Mouse (Mus musculus) adrenal gland (tissue): ENCODE data around the gene Gpsm3.

Experiments used
- intact Hi-C: fragments of 180-260 bp; cut with DNase I; formaldehyde crosslinking; loops from one replicate; pipeline ENCODE4 v1.15.1; 2025

Gpsm3 gene

DNA sequence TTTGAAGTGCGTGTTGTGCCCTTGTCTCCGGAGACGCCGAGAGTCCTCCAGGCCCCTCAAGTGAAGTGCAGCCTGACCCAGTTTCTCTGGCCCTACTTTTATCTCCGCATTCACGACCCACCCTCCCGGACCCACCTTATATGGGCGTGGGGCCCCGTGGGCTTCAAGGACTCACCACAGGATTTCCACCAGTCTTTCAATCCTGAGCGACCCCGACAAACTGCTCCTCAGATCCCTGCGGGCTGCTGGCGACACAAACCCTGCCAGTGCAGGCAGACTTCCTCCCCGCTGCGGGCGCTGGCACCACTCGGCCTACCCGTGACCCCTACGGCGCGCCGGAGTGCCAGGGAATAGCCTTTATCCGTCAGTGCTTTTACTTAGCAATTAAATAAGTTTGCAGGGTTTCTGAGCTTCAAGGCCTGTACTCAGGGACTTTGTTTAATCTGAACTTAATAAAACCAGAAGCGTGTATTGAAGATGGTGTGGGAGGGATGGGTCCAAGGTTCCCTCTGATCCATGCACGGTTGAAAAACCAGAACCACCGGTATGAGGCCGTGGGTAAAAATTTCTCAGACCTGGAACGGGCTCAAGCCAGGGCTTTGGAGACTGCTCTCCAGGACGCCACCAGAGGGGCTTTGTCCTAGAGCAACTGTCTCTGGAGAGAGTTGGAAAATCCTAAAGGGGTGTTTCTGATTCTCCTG lies 38.5 kb downstream of the Gpsm3 start, which contains the start of gene Ppt2:
Ppt2 (minus strand) TSS at position 568 of the 701 bp plus-strand sequence.
- intact Hi-C loops: no loop called here

GRCm38 (mm10) chr17:34628644-34628967 lies 39.0 kb downstream of the Gpsm3 start:
- intact Hi-C loops: no loop called here

- intact Hi-C loops: no loop called here
Measured at GRCm38 (mm10) chr17:34629221-34629751, 39.7 kb downstream of the Gpsm3 start, which contains the start of gene Prrt1. TSS of gene Prrt1 (plus strand) at chr17:34629533.

- intact Hi-C loops: no loop called here
Measured at GRCm38 (mm10) chr17:34629796-34630603, 40.4 kb downstream of the Gpsm3 start.

DNA sequence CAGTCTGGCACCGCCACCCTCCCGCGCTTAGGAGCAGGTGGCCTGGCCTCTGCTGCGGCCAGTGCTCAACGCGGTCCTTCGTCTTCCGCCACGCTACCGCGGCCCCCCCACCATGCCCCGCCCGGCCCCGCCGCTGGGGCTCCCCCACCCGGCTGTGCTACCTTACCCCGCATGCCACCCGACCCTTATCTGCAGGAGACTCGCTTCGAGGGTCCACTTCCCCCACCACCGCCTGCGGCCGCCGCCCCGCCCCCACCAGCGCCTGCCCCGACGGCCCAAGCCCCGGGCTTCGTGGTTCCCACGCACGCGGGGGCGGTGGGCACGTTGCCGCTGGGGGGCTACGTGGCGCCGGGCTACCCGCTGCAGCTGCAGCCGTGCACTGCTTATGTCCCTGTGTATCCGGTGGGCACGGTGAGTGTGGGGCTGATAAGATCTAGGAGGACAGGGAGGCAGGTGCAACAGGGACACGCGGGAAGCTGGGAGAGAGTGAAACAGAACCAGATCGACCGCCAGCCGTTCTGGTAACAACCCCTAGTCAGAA lies 41.2 kb downstream of the Gpsm3 start:
- intact Hi-C loops: no loop called here

- intact Hi-C loops: no loop called here
Measured at GRCm38 (mm10) chr17:34631647-34632046, 42.0 kb downstream of the Gpsm3 start.

DNA sequence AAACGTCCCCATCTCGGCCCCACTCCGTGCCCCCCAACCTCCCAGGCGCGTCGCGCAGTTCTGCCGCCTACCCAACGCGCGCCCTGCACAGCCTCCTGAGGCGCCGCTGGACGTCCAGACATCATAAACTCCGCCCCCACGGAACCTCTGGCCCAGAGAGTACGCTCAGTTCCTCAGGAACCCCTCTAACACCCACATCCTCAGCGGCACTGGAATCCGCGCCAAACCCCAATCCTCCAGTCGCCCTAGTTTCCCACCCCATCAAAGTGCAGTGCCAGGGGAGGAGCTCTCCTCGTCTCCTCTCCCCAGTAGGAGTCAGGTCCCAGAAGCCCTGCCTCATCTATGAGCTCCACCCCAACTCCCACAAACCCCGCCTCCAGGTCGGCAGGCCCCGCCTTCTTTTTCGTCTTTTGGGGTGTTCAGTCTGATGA lies 42.7 kb downstream of the Gpsm3 start:
- intact Hi-C loops: no loop called here

DNA sequence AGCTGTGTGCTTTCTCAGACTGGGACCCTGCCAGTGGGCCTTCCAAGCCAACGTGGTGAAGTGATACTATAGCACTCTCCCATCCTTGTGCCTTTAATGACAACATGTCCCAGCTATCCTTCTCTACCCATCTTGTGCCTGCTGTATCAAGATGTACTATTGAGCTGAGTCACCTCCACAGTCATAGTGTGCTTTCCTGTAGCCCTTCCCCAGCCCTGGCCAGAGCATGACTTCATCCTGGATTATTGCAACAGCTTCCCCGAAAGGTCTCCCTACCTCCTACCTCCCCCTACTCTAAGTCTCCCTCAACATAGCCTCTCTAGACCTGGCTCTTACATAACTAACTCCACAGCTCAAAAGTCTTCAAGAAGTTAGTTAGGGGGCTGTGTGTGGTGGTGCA lies 46.1 kb downstream of the Gpsm3 start:
- intact Hi-C loops: no loop called here

GRCm38 (mm10) chr17:34637459-34637858 lies 47.9 kb downstream of the Gpsm3 start:
- intact Hi-C loops: no loop called here

DNA sequence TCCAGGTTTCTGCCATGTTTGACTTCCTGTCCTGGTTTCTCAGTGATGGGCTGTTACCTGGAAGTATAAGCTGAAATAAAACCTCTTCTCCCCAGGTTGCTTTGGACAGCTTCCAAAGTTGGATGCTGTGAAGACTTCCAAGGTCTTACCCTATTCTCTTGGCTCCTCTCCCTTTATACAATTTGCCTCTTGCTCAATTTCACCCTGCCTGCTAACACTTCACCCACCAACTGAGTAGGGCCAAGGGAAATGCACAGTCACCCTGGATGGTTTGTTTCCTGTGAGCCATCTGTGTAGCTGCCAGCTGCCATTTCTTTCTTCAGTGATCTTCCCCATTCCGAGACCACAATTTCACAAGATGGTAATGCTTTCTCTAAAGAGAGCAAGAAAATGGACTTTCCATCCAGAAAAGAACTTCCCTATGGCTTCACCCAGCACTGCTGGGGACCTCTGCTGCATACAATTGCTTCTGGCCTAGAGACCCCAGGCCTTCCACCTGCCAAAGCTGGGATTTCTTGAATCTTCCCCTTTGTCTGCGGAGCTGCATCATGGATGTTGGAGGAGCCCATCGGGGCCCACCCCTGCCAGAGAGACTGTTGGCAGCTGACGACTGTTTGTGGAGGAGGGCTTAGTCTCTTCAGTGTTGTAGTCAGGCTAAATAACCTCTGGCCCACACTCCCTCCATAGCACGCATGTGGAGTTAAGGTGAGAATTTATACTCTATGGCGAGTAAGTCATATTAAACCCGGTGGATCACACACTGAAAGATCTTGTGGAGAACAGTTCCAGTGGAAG lies 50.1 kb downstream of the Gpsm3 start:
- intact Hi-C loops: no loop called here

GRCm38 (mm10) chr17:34640778-34641601 lies 51.4 kb downstream of the Gpsm3 start:
- intact Hi-C loops: no loop called here
